Mouse (Mus musculus): ENCODE results near the gene Nhsl2.

GRCm38 (mm10) chrX:102085798-102086443, 236.7 kb downstream of the Nhsl2 start:
- TF ChIP-seq POLR2A (IDR thresholded peaks at IDR 0.05; ENCODE audit: borderline replicate concordance, insufficient read depth, low read length) (no peak), CTCF (IDR thresholded peaks at IDR 0.05; ENCODE audit: borderline replicate concordance, insufficient read depth, low read depth, low read length) (no peak)

All from cerebellum, adult 2 months (tissue).